Mouse (Mus musculus): Measurements from ENCODE around the gene Atp5c1. TPM values are rescaled to one million over a fixed set of nuclear protein-coding genes. Genes with fewer than 3 reads are reported as not detected.

Atp5c1 gene
- polyA plus RNA-seq, 1 experiment, result 260 TPM

DNA sequence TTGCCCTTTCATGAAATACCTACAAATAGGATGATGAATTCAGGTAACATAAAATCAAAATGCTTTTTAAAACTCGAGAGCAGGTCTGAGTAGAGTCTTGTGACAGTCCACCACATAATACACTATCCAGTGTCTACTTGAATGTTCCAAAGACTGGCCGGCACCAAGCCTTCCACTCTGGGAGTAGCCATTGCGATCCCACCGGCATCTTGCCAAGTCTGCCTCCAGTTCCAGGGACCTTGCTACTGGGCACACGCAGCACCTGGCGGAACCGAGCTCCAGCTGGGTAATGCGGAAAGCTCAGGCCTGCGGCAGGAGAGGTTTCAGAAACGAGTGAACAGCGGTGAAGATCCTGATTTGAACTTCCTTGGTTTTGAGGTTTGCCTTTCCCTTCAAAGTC is 59.0 kb downstream of the Atp5c1 start:
- Histone ChIP-seq H3K4me1 (ENCODE audit: control insufficient read depth, insufficient read depth, low read length) (peaks cover 3% of the 10 kb centered on the region; the same call in 1 of the 2 replicates), H3K27ac (ENCODE audit: insufficient read depth, low read depth, low read length) (no peak overlapping the region), H3K4me3 (ENCODE audit: insufficient read depth, low read length) (no peak overlapping the region)
- TF ChIP-seq CTCF (IDR thresholded peaks at IDR 0.05; ENCODE audit: low read depth, low read length), result no peak
- no peak for TF ChIP-seq POLR2A (IDR thresholded peaks at IDR 0.05; ENCODE audit: borderline replicate concordance, low read depth, low read length)

DNA sequence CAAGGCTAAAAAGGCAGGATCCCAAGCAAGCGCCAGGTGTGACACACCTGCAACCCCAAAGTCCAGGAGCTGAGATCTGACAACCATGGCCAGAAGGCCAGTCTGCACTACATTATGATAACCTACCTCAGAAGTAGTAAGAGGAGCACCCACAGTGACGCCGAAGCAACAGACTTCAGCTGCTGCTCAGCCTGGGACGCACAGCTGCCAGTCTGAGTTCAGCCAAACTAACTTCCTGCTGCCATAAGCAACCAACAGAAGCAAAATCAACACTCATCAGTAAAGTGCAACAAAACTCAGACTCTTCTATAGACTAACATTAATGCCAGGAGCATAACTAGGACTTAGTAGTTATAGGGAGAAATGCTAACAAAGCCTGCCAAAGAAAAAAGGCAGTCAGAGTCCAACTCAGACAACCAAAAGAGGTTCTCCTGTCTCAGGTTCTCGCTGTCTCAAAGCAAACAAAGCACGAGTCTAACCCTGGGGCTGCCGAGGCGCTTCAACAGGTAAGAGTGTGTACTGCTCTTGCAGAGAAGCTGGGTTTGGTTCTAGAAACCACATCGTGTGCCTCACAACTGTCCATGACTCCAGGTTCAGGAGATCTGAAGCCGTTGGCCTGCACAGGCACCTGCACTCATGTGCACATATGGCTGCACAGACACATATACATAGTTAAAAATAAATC is 65.2 kb downstream of the Atp5c1 start:
- H3K27ac ChIP-seq (ENCODE audit: insufficient read depth, low read depth, low read length), result no peak overlapping the region
- no peak for TF ChIP-seq CTCF (IDR thresholded peaks at IDR 0.05; ENCODE audit: low read depth, low read length)
- TF ChIP-seq POLR2A (IDR thresholded peaks at IDR 0.05; ENCODE audit: borderline replicate concordance, low read depth, low read length), result no peak

GRCm38 (mm10) chr2:10010263-10010909 is 69.9 kb downstream of the Atp5c1 start:
- Histone ChIP-seq H3K27ac (ENCODE audit: insufficient read depth, low read depth, low read length) (no peak overlapping the region), H3K4me3 (ENCODE audit: insufficient read depth, low read length) (no peak overlapping the region), H3K4me1 (ENCODE audit: control insufficient read depth, insufficient read depth, low read length) (peaks cover 4% of the 10 kb centered on the region; the same call in 1 of the 2 replicates)
- TF ChIP-seq POLR2A (IDR thresholded peaks at IDR 0.05; ENCODE audit: borderline replicate concordance, low read depth, low read length) (no peak), CTCF (IDR thresholded peaks at IDR 0.05; ENCODE audit: low read depth, low read length) (no peak)

More for the DNA sequence above, 65.2 kb downstream of the Atp5c1 start:
- no peak overlapping the region for H3K4me3 ChIP-seq (ENCODE audit: insufficient read depth, low read length)
- peaks cover 3% of the 10 kb centered on the region; the same call in 1 of the 2 replicates for H3K4me1 ChIP-seq (ENCODE audit: control insufficient read depth, insufficient read depth, low read length)

- TF ChIP-seq POLR2A (IDR thresholded peaks at IDR 0.05; ENCODE audit: borderline replicate concordance, low read depth, low read length) (no peak), CTCF (IDR thresholded peaks at IDR 0.05; ENCODE audit: low read depth, low read length) (no peak)
- peaks cover 7% of the 10 kb centered on the region for H3K4me1 ChIP-seq (ENCODE audit: control insufficient read depth, insufficient read depth, low read length)
- H3K4me3 ChIP-seq (ENCODE audit: insufficient read depth, low read length), result no peak overlapping the region
- no peak overlapping the region for H3K27ac ChIP-seq (ENCODE audit: insufficient read depth, low read depth, low read length)
Measured at GRCm38 (mm10) chr2:10009671-10010254, 70.5 kb downstream of the Atp5c1 start.

DNA sequence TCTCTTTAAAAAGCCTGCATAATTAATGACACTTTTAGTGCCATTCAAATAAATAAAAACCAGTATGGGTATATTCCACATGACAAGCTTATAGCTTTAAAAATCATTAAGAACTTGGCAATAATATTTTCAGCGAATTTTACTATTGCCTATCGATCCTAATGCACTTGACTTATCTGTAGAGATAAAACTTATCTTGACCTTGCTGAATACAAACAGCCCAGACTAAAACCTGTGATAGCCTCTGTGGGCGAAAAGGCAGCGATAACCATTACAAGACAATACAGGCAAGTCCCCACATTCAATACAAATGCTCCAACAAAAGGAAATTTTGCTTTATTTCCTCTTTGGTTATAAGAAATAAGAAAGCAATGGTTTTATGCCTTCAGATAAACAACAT is 71.7 kb downstream of the Atp5c1 start:
- H3K27ac ChIP-seq (ENCODE audit: insufficient read depth, low read depth, low read length), result no peak overlapping the region
- no peak overlapping the region for H3K4me3 ChIP-seq (ENCODE audit: insufficient read depth, low read length)
- peaks cover 8% of the 10 kb centered on the region for H3K4me1 ChIP-seq (ENCODE audit: control insufficient read depth, insufficient read depth, low read length)
- TF ChIP-seq CTCF (IDR thresholded peaks at IDR 0.05; ENCODE audit: low read depth, low read length) (no peak), POLR2A (IDR thresholded peaks at IDR 0.05; ENCODE audit: borderline replicate concordance, low read depth, low read length) (no peak)

Other genes starting within 250 kb of the Atp5c1 start
- gene 4930412O13Rik, start 199.3 kb downstream of the Atp5c1 start, polyA plus RNA-seq (2012; ENCODE audit: insufficient read depth, insufficient read length, missing spikeins), result not detected in 2 replicates
- gene 9230102O04Rik, start 191.0 kb downstream of the Atp5c1 start, polyA plus RNA-seq (2012; ENCODE audit: insufficient read depth, insufficient read length, missing spikeins), result not detected in 2 replicates
- 1.9 TPM in 1 of 2 replicates, not detected in the other for gene Gata3, start 190.5 kb downstream of the Atp5c1 start, polyA plus RNA-seq (2012; ENCODE audit: insufficient read depth, insufficient read length, missing spikeins)
- gene Taf3, start 31.9 kb downstream of the Atp5c1 start, polyA plus RNA-seq (2012; ENCODE audit: insufficient read depth, insufficient read length, missing spikeins), result 9.8 and 13.2 TPM in 2 replicates
- gene Kin, start 83 bp upstream of the Atp5c1 start, polyA plus RNA-seq (2012; ENCODE audit: insufficient read depth, insufficient read length, missing spikeins), result 29.6 and 37.0 TPM in 2 replicates
- gene Itih2, start 50.9 kb upstream of the Atp5c1 start, polyA plus RNA-seq (2012; ENCODE audit: insufficient read depth, insufficient read length, missing spikeins), result 0.25 TPM in 1 of 2 replicates, not detected in the other
- 0.11 TPM in 1 of 2 replicates, not detected in the other for gene Itih5, start 73.1 kb upstream of the Atp5c1 start, polyA plus RNA-seq (2012; ENCODE audit: insufficient read depth, insufficient read length, missing spikeins)

All from bone marrow macrophage, adult 2 months (primary cell).